Mouse (Mus musculus) hindbrain, embryonic 10.5 days (tissue): Measurements from ENCODE around the gene Pmf1. TPM values are rescaled to one million over a fixed set of nuclear protein-coding genes. Genes with fewer than 3 reads are reported as not detected.
"Not testable (repeated sequence)": the region's sequence is repeated elsewhere in the genome, so short reads cannot be mapped to it uniquely, and the experiment has no call there.

Source experiments
- DNase-seq: peaks from one replicate; pipeline ENCODE4 v3.0.0-alpha.2; 2017; ENCODE audit warnings: low spot score
- H3K27ac ChIP-seq: fragments of 300-500 bp; sonication (generic); 2 replicates; pipeline ENCODE4 v1.5.1; 2016; ENCODE audit warnings: mild to moderate bottlenecking, moderate library complexity
- H3K27me3 ChIP-seq: fragments of 300-500 bp; sonication (generic); 2 replicates; pipeline ENCODE4 v1.6.1; 2016; ENCODE audit warnings: mild to moderate bottlenecking; ENCODE audit not compliant: poor library complexity, insufficient read depth, severe bottlenecking
- H3K36me3 ChIP-seq: fragments of 300-500 bp; sonication (generic); 2 replicates; pipeline ENCODE4 v1.6.1; 2016; ENCODE audit warnings: mild to moderate bottlenecking, moderate library complexity
- H3K4me1 ChIP-seq: fragments of 300-500 bp; sonication (generic); replicated peaks from 2 replicates; pipeline ENCODE4 v1.6.1; 2016; ENCODE audit warnings: mild to moderate bottlenecking
- H3K4me3 ChIP-seq: fragments of 300-500 bp; sonication (generic); 2 replicates; pipeline ENCODE4 v1.5.1; 2016; ENCODE audit warnings: mild to moderate bottlenecking, moderate library complexity
- H3K9me3 ChIP-seq: fragments of 300-500 bp; sonication (generic); 2 replicates; pipeline ENCODE4 v1.6.1; 2016; ENCODE audit warnings: mild to moderate bottlenecking, moderate library complexity
- WGBS: fragments of 180-500 bp; shearing (Covaris S2); methylation state at CpG from one replicate; pipeline ENCODE4 v1.1.7; 2016; 5-methylcytosine and 5-hydroxymethylcytosine counted together
- polyA plus RNA-seq: library from polyadenylated mRNA; unstranded; fragments of >200 nt; fragmentation: Nextera tagmentation; extraction: Ambion mirVana; gene quantifications from 2 replicates; pipeline ENCODE4 v1.2.1, GENCODE M21; 2016

Pmf1 gene
- polyA plus RNA-seq, 1 experiment from 2014 or later = 157 TPM

DNA sequence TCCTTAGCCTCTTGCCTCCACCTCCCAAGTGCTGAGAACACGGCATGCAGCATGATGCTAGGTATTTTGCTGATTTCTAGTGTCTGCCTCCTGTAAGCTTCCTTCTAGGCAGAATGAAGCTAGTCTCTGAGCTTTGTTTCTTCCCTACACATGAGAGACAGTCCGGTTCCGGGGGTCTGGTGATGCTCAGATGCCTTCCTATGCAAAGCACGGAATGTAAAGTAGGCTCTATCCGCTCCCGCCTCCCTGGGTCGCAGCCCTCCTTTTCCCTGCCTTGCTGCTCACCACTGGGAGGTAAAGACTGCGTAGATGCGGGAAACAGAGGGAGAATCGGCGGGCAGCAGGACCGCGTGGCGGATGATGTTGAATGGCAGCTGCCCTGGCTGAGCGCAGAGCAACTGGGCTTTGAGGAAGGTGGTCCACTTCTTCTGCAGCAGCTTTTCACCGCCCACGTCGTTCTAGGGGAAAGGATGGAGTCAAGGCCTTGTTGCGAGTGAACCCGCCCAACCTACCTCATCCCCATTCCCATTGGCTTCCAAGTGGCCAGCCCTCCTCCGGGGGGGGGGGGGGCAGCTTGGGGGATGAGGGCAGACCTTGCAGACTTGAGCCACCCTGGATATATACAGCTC is 39.4 kb upstream of the Pmf1 start:
- Histone ChIP-seq H3K27me3 (peaks cover 47% of the 10 kb centered on the region), H3K27ac (peak overlapping the region; percentile 65)
- WGBS = 6% methylated on average over 21 of the region's 21 CpGs

DNA sequence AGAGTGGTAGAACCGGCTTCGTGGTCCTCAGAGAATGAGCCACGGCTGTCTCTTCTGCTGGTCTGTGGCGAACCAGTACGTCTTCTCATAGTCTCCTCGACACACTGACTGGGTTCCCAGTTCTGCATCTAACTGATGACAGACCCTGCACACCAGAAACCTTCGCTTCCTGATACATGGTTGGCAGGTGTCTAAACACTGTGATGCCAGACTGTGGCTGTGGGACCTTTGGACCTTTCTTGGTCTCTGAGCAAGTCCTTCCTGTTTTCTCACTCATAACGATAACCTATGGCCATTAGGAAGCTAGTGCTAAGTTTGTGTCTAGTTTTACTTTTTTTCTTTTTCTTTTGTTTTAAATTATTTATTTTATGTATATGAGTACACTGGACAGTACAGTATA is 38.3 kb upstream of the Pmf1 start:
- no peaks in the 10 kb centered on the region for H3K9me3 ChIP-seq
- H3K4me1 ChIP-seq = peaks cover 33% of the 10 kb centered on the region
- WGBS = 88% methylated on average over 8 of the region's 8 CpGs
- H3K36me3 ChIP-seq = no peaks in the 10 kb centered on the region
- peaks cover 38% of the 10 kb centered on the region for H3K27me3 ChIP-seq
- no peak for DNase-seq
- H3K4me3 ChIP-seq = no peak overlapping the region
- H3K27ac ChIP-seq = no peak overlapping the region

More for the DNA sequence above, 39.4 kb upstream of the Pmf1 start:
- DNase-seq = peak; percentile 70
- Histone ChIP-seq H3K4me1 (peaks cover 33% of the 10 kb centered on the region), H3K4me3 (peak overlapping the region; percentile 39), H3K36me3 (no peaks in the 10 kb centered on the region), H3K9me3 (no peaks in the 10 kb centered on the region)

DNA sequence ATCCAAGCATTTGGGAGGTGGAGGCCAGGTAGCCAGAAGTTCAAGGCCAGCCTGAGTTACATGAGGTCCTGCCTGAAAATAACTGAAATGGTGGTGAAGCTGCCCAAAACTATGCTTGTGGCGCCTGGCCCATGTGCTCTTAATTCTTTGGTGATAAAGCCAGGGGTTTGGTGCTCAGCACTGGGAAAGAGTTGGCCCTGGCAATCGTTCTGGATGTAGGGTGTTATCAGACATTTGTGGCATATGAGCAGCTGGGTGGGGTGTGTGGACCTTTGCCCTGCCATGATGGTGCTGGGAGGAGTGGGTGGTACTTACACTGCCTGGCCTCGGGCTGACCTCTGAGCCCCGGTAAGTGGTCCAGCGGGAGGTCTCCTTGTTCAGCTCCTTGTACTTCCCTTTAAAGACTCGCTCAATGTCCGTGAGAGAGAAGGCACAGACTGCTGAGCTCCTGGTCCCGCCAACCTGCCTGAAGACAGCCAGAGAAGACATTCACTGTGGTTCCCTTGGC is 37.6 kb upstream of the Pmf1 start:
- H3K36me3 ChIP-seq = no peaks in the 10 kb centered on the region
- H3K27ac ChIP-seq = no peak overlapping the region
- H3K9me3 ChIP-seq = no peaks in the 10 kb centered on the region
- H3K4me3 ChIP-seq = no peak overlapping the region
- H3K27me3 ChIP-seq = peaks cover 34% of the 10 kb centered on the region
- DNase-seq = no peak
- WGBS = 63% methylated on average over 8 of the region's 8 CpGs
- peaks cover 29% of the 10 kb centered on the region for H3K4me1 ChIP-seq

DNA sequence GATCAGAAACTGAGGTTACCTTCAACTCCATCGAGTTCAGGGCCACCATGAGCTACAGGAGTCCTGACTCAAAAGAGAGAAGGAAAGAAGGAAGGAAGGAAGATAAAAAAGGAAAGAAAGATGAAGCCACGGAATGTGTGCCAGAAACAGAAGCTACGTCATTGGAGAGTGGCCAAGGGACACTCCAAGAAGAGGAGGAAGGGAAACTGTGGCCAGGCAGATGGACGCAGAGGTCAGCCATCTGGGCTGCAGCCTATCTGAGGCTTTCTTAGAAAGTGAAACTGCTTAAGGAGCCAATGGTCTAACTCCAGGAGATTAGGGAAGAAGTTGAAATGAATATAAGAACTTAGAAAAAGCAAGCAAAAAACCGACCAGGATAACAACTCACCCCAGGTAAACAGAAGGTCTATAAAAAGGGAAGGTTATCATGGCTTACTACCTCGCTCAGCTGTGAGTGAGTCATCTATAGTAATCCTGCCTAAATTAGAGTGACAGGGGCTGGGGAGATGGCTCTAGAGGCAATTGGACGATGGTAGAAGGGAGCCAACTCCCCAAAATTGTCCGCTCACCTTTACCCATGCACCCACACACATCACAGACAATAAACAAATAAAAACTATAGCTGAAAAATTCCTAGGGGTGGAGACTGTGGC is 36.5 kb upstream of the Pmf1 start:
- H3K4me1 ChIP-seq = peaks cover 29% of the 10 kb centered on the region
- WGBS = 84% methylated on average over 8 of the region's 8 CpGs
- no peaks in the 10 kb centered on the region for H3K9me3 ChIP-seq
- no peak overlapping the region for H3K4me3 ChIP-seq
- DNase-seq = no peak
- H3K36me3 ChIP-seq = no peaks in the 10 kb centered on the region
- no peak overlapping the region for H3K27ac ChIP-seq
- peaks cover 43% of the 10 kb centered on the region for H3K27me3 ChIP-seq

DNA sequence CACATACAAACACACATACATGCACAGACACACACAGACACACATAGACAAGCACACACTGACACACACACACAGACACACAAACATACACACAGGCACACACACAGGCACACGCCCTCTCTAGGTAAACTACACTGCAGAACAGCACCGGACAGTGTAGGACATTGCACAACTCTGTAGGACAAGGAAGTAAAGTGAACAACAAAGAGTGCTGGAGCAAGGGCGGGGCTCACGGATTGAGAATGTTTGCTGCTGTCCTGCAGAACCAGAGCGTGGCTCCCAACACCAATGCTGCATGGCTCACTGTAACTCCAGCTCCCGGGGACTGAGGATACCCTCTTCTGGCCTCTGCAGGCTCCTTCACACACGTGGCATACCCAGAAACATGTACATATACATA is 32.8 kb upstream of the Pmf1 start:
- DNase-seq = no peak
- Histone ChIP-seq H3K9me3 (no peaks in the 10 kb centered on the region), H3K27me3 (peaks cover 47% of the 10 kb centered on the region), H3K4me3 (no peak overlapping the region), H3K27ac (no peak overlapping the region), H3K36me3 (peaks cover 8% of the 10 kb centered on the region; the same call in 1 of the 2 replicates), H3K4me1 (peaks cover 33% of the 10 kb centered on the region)
- 81% methylated on average over 7 of the region's 7 CpGs for WGBS

DNA sequence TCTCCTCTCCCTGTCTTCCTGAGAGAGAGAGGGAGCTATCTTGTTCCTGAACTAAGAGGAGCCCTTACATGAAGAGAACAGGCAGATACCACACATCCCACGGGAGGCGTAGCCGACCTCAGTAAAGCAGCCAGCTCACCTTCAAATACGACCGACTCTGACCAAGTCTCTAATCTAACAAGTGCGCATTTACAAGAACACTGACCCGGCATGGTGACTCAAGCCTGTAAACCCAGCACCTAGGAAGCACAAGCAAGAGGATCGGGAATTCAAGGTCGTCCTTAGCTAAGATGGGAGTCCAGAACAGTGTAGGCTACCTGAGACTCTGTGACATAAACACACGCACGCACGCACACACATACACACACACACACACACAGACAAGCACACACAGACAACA is 32.4 kb upstream of the Pmf1 start:
- Histone ChIP-seq H3K4me1 (peaks cover 33% of the 10 kb centered on the region), H3K36me3 (peaks cover 8% of the 10 kb centered on the region; the same call in 1 of the 2 replicates), H3K9me3 (no peaks in the 10 kb centered on the region), H3K4me3 (no peak overlapping the region), H3K27me3 (peaks cover 48% of the 10 kb centered on the region), H3K27ac (no peak overlapping the region)
- 84% methylated on average over 12 of the region's 12 CpGs for WGBS
- no peak for DNase-seq

DNA sequence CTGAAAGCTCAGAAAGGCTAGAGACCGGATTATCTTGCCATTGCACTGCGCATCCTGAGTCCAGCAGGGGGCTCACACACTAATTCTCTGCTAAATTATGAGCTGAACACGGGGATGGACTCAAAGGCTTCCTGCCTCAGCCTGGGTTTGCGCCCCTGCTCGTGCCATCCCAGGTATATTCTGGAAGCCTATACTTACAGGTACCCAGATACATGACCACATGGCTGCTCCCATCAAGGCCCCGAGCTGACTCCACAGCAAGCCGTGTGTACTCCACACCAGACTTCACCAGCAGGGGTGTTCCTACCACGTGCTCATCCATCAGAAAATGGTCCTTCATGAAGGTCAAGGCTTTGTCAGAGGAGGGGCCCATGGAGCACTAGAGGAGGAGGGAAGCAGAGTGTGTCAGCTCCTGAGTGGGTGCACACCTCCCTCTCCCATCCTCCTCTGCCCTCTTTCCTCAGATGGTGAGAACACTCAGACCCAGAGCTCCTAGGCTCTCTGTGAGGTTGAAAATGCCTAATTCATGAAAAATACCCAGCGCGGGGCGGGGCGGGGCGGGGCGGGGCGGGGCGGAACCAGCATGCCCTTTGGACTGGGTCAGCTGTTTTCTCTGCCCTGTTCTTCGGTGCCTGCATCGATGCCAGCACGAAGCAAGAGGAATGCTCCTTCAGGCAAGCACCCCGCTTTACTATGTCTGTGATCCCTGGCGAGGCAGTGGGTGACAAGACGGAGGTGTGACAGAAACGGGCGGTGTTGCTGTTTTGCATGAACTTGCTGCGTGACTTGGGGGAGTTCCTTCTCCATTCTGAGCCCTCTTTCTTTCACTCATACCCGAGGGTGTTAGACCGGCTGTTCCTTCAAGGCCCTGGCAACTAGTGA is 30.6 kb upstream of the Pmf1 start:
- Histone ChIP-seq H3K27ac (peak overlapping the region; percentile 53; the same call in 1 of the 2 replicates), H3K4me1 (peaks cover 51% of the 10 kb centered on the region), H3K9me3 (no peaks in the 10 kb centered on the region), H3K36me3 (peaks cover 8% of the 10 kb centered on the region; the same call in 1 of the 2 replicates), H3K27me3 (peaks cover 48% of the 10 kb centered on the region), H3K4me3 (peak overlapping the region; percentile 36)
- DNase-seq = peak; percentile 44
- 22% methylated on average over 27 of the region's 27 CpGs for WGBS

DNA sequence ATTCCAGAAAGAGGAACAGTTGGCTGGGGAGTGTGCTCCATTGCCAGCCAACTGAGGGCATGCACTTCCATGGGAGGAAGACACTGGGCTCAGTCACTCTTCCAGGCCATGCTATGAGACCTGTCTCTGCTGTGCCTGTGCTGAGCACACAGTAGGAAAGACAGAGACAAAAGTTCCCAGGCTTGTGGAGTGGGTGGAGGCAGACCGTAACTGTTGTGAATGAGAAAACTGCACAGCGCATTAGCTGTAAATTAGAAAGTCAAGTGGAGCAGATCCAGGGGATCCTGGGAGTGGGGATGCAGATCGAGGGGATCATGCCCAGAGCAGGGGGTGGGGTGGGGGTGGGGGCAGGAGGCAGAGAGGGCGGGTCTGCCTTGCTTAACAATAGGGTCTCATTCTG is 29.5 kb upstream of the Pmf1 start:
- H3K27ac ChIP-seq = peak overlapping the region; percentile 35; the same call in 1 of the 2 replicates
- DNase-seq = no peak
- H3K9me3 ChIP-seq = no peaks in the 10 kb centered on the region
- 54% methylated on average over 4 of the region's 4 CpGs for WGBS
- no peak overlapping the region for H3K4me3 ChIP-seq
- H3K4me1 ChIP-seq = peaks cover 55% of the 10 kb centered on the region
- H3K36me3 ChIP-seq = peaks cover 8% of the 10 kb centered on the region; the same call in 1 of the 2 replicates
- peaks cover 48% of the 10 kb centered on the region for H3K27me3 ChIP-seq

DNA sequence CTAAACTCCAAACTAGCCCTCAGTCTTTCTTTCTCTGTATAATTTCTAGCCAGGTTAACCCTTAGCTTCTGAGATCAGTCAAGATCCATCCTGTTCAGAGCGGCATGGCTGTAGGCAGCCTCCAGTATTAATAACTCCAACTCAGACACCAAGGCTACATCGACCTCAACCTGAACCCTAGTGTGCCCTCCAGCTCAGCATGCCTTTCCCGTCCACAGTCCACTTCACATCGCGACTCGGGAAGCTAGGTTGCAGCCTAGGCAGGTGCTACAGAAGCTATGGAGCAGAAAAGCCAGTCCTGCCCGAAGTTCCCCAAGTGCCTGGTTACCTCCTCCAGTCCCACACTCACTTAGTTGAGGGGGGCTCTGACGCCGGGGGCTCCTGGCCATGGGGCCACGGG is 27.3 kb upstream of the Pmf1 start:
- 76% methylated on average over 10 of the region's 10 CpGs for WGBS
- H3K27ac ChIP-seq = peak overlapping the region; percentile 85

DNA sequence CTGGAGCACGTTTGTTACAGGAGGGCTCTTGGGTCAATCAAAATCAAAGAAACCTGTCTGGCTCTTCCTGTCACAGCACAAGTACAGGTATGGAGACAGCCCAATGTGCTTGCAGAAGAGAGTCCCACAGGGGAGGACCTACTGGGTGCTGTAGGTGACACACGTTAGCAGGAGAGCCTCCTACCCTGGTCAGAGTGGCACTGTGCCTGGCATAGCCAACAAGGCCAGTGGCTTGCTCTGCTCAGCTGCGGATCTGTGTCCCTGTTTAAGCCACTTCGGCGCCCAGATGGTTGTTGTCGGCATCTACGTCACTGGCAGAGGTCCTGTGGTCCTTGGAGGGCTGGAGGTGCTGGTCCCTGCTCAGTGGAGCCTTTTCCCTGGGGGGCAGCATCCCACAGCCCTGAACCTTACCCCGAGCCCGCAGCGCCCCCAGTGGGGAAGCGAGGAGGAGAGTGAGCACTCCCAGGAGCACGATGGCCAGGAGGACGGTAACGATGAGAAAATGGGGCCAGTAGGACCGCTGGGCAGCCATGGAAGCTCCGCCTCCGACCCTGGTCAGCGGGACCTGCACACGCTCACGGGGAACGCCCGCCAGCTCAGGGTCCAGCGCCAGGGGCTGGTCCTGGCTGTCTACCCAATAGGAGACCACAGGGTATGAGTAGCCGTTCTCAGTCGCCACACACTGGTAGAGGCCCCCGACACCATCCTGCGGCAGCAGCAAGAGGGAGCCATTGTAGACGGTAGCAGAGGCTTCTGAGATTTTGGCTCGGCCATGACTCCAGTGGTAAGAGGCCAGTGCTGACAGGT is 26.5 kb upstream of the Pmf1 start:
- 10% methylated on average over 29 of the region's 29 CpGs for WGBS
- Histone ChIP-seq H3K9me3 (no peaks in the 10 kb centered on the region), H3K4me3 (peak overlapping the region; percentile 47), H3K4me1 (peaks cover 55% of the 10 kb centered on the region), H3K36me3 (peaks cover 8% of the 10 kb centered on the region; the same call in 1 of the 2 replicates), H3K27ac (peak overlapping the region; percentile 85), H3K27me3 (peaks cover 38% of the 10 kb centered on the region)
- peak; percentile 82 for DNase-seq

More for the DNA sequence above, 27.3 kb upstream of the Pmf1 start:
- H3K27me3 ChIP-seq = peaks cover 45% of the 10 kb centered on the region
- H3K4me1 ChIP-seq = peaks cover 55% of the 10 kb centered on the region
- H3K9me3 ChIP-seq = no peaks in the 10 kb centered on the region
- peak overlapping the region; percentile 47 for H3K4me3 ChIP-seq
- DNase-seq = no peak
- peaks cover 8% of the 10 kb centered on the region; the same call in 1 of the 2 replicates for H3K36me3 ChIP-seq

DNA sequence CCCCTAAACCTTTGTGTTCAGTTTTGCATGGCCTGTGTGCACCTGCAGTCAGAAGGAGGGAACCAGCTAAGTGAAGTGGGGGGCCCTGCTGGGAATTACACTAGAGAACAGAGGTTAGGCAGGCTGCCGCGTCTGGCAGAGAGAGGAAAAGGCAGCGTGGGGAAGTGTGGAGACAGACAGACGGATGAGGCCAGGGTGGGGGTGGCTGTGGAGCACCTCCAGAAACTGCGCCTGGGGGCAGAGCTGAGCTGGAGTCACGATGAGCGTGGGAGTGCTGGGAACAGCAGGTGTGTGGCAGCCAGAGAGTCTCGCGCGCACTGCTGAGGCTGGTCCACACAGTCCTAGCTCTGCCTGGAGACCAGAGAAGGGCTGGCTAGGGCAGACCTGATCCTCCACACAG is 25.4 kb upstream of the Pmf1 start:
- Histone ChIP-seq H3K9me3 (no peaks in the 10 kb centered on the region), H3K27me3 (peaks cover 27% of the 10 kb centered on the region), H3K36me3 (peaks cover 8% of the 10 kb centered on the region; the same call in 1 of the 2 replicates), H3K4me1 (peaks cover 47% of the 10 kb centered on the region), H3K27ac (no peak overlapping the region), H3K4me3 (no peak overlapping the region)
- DNase-seq = no peak
- 60% methylated on average over 10 of the region's 10 CpGs for WGBS

DNA sequence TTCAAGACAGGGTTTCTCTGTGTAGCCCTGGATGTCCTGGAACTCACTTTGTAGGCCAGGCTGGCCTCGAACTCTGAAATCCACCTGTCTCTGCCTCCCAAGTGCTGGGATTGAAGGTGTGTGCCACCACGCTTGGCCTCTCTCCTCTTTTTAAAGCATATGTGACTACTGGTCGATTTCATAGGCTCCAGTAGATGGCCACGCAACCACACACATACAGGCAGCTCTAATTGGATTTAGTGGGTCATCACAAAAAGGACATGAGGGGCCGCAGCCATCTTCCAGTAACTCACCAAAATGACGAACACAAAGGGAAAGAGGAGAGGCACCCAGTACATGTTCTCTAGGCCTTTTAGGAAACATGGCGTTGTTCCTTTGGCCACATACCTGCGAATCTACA is 18.5 kb upstream of the Pmf1 start:
- H3K4me1 ChIP-seq = peaks cover 11% of the 10 kb centered on the region
- not testable (repeated sequence) for DNase-seq

More for the DNA sequence above, 18.5 kb upstream of the Pmf1 start:
- WGBS = 80% methylated on average over 8 of the region's 8 CpGs
- not testable (repeated sequence) for H3K27me3 ChIP-seq, H3K4me3 ChIP-seq, H3K36me3 ChIP-seq, H3K9me3 ChIP-seq, H3K27ac ChIP-seq
